Mouse (Mus musculus) spleen, postnatal 36 days (tissue): ENCODE measurements around the gene Tjp1.

Source experiments
- DNase-seq, 2 experiments: peaks; one replicate each; pipeline ENCODE4 v3.0.0; 2022; ENCODE audit warnings: low spot score in 2 of 2, mixed read lengths in 1 of 2

Gene Tjp1

DNA sequence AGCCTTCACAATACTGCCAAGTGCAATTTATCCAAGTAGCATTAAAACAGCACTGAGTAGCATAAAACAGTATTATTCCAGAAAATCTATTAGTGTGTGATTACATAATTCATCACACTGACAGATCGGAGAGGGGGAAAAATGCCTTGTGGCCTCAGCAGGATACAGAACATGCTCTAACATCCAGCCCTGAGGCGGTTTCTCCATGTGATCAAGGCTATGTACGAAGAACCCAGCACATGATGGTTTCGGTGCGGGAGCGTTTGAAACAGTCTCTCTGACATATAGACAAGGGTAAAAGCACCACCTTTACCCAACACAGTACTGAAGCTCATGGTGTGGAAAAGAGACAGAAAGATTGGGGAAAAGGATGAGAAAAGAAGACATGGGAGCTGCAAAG, 38.4 kb downstream of the Tjp1 start:
- DNase-seq: no peak

DNA sequence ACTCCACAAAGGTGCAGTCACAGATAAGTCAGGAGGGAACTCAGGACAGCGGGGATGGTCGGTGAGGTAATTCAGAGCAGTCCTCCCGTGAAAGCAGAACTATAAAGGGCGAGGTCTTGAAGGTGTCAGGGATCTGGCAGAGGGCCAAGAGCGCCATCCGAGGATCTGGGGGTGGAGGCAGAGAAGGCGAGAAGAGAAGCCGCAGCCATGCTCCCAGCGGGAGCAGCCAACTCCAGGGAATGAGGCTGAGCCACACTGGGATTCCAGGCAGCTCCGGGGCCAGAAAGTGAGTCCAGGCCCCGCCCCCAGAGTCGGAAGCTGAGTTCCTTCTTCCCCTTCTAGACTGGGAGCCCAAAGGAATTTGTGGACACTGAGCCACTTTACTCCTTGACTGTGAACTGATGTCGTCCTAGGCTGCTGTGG, 41.3 kb downstream of the Tjp1 start:
- no peak for DNase-seq

- DNase-seq: no peak
Observed at GRCm38 (mm10) chr7:65484170-65484778, 43.3 kb downstream of the Tjp1 start.

DNA sequence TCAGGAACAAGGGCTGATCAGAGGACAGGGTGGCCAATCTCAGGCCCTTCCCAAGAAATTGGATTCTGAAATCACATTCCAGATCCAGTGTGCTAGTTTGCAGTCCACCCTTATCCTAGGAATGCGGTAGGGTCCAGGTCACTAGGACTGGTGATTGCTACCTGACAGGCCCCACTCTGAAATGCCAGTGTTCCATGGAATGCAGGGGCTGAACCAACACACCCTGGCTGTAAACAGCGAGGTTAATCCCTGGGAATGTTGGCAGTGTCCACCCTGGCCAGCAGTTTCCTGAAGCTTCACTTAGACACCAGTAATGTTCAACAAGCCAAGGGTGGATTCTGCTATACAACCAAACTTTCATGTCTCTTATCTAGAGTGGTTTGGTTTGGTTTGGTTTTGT, 45.4 kb downstream of the Tjp1 start:
- DNase-seq: no peak

- no peak for DNase-seq
Observed at GRCm38 (mm10) chr7:65472048-65472447, 55.5 kb downstream of the Tjp1 start.

DNA sequence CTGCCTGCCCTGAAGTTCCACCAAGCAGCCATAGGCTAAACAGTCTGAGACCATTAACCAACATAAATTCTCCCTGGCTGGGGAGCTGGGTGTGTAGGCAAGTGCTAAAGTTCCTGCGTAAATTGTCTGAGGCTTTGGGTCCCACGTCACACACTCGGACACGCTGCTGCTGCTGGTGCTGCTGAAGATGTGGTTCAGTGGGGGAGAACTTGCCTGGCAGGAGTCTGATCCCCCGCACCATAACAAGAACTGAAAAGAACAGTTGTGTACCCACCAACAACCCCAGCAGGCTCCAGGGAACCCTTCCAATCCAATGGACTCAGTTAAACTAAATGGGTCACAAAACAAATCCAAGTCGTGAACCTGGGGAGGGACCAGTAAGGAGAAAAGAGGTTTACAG, 56.2 kb downstream of the Tjp1 start:
- no peak for DNase-seq

DNA sequence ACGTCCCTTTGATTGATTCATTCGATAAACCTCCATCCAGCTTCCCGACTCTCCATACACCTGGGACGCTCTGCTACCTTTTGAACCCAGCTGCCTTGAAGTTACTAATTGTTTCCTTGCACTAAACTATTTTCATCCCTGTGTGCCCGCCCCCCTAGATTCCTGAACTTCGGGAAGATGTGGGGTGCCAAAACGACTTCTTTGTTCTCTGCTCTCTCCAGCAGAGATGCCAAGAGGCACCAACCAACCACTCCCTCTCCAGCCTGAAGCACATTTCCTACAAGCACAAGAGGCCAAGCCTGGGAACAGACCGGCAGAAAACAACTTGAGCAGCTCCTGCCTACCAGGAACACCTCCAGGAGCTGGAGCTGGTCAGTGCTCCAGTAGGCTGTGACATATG, 57.4 kb downstream of the Tjp1 start:
- no peak for DNase-seq

GRCm38 (mm10) chr7:65469666-65470065, 57.9 kb downstream of the Tjp1 start:
- no peak for DNase-seq

GRCm38 (mm10) chr7:65468191-65468590, 59.4 kb downstream of the Tjp1 start:
- no peak for DNase-seq

DNA sequence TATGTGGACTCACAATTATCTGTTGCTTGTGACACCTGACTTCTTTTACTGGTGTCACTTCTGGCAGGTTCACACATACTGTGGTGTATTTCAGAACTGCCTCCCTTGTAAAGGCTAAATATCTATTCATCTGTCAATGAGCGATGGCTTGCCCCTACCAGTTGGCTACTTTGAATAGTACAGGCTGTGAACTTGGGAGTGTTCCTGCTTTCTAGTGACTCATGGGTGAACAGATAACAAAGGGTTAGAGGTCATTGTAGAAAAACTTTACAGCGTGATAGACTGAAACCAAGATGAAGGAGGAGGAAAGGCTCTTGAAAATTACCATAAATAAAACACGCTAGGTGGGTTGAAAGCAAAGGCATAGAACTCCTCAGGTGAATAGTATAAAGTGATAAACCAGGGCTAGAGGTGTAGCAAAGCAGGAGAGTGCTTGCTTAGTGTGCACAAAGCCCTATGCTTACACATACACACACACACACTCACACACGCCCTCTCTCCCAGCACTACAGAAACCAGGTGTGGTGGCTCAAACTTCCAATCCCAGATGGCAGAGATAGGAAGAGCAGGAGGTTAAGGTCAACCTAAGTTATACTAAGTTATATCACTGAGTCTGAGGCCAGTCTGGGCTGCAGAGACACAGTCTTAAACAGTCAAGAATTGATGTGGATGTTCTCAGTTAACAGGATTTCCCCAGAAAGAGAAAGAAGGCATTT, 60.1 kb downstream of the Tjp1 start:
- no peak for DNase-seq

DNA sequence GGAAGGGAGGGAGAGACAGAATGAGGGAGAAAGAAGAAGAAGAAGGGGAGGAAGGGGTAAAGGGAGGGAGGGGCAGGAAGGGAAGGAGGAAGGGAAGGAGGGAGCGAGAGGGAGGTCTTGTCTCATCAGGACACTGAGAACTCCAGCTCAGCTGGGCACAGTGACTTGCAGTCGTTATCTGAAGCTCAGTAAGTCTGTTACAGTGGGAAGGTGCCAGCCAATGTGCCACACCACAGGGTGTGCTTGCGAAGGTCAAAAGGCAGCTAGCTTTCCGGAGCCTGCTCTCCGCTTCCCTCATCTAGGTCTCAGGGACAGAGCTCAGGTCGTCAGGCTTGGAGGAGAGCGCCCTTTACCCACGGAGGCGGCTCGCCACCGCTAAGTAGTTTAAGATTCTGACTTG, 61.4 kb downstream of the Tjp1 start:
- no peak for DNase-seq

DNA sequence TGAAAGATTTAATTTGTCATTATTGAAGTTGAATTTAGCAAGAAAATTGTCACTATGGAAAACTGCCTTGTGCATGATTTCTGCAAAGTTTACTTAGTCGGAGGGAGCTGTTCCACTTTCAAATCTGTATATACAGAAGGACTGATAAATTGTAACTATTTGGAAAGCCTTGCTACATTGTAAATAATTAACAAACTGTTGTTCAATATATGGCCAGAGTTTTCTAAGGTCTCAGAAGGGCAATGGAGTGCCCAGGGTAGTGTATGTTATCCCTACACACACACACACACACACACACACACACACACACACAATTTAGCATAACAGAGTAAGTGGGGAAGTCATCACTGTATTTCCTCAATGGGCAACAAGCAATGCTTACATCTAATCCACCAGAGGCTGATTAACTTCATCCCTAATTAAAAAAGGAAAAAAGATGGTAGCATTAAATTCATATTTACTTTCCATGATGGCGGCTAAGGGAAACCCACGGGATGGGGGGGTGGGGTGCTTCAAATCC, 63.0 kb downstream of the Tjp1 start:
- DNase-seq: no peak

GRCm38 (mm10) chr7:65463438-65463837, 64.1 kb downstream of the Tjp1 start:
- no peak for DNase-seq

GRCm38 (mm10) chr7:65461412-65461811, 66.2 kb downstream of the Tjp1 start:
- DNase-seq: no peak

DNA sequence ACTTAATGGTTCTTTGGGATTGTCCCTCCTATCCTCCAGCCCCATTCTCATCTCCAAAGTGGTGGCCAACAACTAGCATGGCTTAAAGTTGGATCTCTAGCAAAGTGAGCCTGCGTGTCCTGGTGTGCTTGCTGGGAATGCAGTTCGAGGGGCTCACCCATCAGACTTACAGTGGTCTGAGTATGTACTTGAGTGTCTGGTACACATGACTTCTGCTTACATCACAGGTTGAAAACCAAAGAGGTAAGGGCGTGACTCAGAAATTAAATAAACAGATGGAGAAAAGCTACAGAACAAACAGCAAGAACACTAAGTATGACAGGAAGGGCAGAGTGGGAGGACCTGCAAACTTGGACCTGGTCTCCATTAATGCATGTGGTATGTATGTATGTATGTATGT, 67.4 kb downstream of the Tjp1 start:
- no peak for DNase-seq

DNA sequence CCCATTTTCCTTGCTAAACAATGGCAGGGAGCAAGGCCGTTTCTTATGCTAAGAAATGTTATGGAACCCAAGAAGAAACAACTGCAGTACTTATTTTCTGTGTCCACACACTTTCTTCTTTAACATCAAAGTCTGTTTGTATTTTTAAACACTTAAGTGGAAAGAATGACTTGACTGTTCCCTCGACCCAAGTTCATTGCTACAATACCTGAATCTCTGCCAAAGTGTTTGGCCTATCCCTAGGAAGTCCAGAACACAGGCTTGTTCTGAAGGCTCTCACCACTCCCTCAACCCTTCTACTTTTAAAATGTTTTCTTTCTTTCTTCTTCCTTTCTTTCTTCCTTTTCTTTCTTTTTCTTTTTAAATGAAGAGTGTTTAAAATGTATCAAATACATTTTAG, 71.5 kb downstream of the Tjp1 start:
- DNase-seq: no peak

DNA sequence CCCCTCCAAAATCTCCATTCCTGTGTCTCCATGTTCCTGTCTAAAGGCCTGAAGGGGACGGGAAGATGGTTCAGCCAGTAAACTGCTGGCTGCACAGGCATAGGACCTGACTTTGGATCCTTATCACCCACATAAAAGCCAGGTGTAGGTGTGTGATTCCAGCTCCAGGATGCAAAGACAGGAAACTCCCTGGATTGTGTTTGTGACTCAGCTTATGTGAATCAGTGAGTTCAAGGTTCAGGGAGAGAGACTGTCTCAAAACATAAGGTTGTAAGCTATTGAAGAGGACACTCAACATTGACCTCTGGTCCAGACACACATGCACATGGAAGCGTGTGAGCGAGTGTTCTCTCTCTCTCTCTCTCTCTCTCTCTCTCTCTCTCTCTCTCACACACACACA, 72.4 kb downstream of the Tjp1 start:
- DNase-seq: no peak

GRCm38 (mm10) chr7:65454269-65454668, 73.3 kb downstream of the Tjp1 start:
- DNase-seq: no peak

DNA sequence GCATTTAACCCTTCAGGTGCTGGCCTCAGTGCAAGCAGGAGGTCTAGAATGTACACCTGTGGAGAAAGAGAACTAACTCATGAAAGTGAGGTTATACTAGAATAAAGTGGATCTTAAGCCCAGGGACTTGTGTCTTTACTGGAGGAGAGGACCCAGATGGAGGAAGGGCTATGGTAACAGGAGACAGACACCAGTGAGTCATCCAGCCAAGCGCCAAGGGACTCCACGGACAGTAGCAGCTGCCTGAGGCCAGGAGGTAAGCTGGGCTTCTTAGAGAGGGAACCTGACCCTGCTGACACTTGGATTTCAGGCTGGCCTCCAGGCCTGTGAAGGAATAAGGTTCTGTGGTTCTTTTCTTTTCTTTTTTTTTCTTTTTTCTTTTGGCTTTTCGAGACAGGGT, 75.3 kb downstream of the Tjp1 start:
- no peak for DNase-seq

DNA sequence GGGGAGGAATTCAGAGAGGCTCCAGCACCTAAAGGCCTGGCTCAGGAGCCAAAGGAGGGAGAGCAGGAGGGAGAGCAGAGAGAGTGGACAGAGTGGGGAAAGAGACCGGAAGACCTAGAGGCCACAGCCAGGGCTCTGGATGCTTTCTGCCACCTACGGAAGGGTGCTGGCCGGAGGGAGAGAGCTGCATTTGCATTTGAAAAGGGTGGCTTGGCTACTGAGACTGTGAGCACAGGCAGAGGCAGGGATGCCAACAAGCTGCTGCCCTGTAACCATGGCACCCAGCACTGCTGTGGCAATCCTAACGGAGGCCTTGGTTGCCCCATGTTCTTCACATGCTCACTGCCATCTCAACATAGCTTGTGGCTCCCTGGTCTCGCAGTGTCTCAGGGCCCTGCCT, 77.4 kb downstream of the Tjp1 start:
- DNase-seq: no peak

DNA sequence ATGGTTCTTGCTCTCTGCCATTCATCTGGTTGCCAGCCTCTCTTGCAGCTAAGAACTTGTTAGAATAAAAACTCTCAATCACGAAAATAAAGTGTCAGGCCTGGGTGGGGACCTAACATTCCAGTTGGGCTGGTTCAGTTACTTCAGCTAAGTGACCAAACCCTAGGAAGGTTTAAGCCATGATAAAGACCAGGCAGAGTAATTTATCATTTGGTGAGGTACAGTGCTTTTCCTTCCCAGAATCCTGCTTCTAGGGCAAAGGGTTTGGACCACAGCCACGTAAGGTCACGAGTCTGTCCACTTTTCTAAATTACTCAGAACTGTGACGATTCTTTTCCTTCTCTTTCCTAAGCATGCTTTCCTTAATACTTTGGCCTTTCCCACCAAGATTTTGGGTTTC, 86.1 kb downstream of the Tjp1 start:
- no peak for DNase-seq

- DNase-seq: no peak
Observed at GRCm38 (mm10) chr7:65439518-65439917, 88.1 kb downstream of the Tjp1 start.

DNA sequence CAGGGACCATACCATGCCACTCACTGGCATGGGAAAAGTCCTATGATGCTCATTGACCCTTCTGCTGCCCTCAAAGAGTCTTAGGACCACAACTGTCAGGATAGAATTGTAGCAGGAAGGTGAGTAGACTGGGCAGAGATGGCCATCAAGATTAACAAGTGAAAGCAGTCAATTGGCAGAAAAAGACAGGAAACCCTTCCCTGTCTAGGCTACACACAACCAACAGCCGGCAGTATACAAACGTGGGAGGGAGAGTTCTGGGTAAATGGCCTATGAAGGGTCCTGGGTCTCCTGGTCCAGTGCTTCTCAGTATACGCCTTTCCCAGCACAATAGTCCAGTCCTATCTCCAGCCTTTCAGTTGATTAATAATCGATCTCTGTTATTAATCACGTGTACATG, 89.4 kb downstream of the Tjp1 start:
- DNase-seq: no peak

DNA sequence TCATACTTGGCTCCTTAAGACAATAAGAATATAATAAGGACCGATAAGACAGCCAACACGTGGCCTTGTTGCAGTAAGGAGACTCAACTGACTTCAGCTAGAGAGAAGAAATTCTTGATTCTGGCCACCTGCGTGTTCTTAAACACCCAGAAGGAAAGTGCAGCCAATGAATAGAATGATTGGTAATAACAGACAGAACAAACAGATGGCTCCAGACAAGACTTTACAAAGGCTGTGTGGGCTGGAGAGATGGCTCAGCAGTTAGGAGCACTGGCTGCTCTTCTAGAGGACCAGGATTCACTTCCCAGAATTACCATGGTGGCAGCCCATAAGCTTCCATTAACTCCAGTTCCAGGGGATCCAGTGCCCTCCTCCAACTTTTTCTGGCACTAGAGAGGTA, 90.7 kb downstream of the Tjp1 start:
- DNase-seq: no peak
